Mouse (Mus musculus): ENCODE measurements at regions not wholly inside any gene's neighbourhood (a gene's known extent, or its start where the extent isn't known, plus 50 kb on each side); places are given as distances from the start of the nearest gene placed in this dataset.

DNA sequence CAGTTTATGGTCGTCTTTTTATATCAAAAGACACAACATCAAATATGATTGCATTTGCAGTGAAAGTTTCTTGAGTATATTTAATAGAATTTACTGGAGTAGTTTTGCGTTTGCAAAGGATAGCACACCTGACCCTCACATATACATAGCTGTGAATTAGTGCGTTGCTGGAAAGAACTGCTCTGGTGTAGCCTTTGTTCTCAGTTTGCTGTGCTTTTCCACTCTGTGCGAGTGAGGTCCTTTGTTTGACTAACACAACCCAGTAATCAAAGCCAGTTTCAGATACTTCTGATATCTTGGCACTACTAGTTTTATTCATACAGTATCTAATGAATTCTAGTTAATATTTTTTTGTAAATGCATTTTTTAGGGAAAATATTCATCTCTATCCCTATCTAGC, 84.7 kb downstream of the Trim52 start:
- no peak for DNase-seq (ENCODE audit: low spot score in 2 of 2)

- DNase-seq (ENCODE audit: low spot score in 2 of 2) = no peak
Measured at GRCm38 (mm10) chr14:106193583-106193982, 87.6 kb downstream of the Trim52 start.

- DNase-seq (ENCODE audit: low spot score in 2 of 2) = no peak
Measured at GRCm38 (mm10) chr14:106194104-106194503, 88.1 kb downstream of the Trim52 start.

GRCm38 (mm10) chr14:106197826-106198225, 91.8 kb downstream of the Trim52 start:
- DNase-seq (ENCODE audit: low spot score in 2 of 2) = no peak

DNA sequence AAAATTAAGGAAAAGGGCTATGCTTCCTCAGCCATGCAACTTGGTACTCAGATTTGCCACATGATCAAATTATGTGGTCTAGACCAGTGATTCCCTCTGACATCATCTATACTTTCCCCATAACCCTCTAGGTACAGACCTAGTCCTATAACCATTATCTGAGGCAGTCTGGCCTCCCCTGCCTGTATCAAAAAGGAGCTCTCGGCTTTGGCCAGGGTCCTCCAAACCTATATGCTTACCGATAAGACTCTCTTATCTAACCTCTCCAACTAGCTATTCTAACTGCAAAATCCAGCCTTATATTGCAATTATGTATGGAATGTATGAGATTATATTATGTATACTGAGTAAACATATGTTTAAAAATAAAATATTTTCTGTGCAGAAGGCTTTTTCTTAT, 93.1 kb downstream of the Trim52 start:
- DNase-seq (ENCODE audit: low spot score in 2 of 2) = no peak

GRCm38 (mm10) chr14:106199536-106200319, 93.7 kb downstream of the Trim52 start:
- DNase-seq (ENCODE audit: low spot score in 2 of 2) = no peak

DNA sequence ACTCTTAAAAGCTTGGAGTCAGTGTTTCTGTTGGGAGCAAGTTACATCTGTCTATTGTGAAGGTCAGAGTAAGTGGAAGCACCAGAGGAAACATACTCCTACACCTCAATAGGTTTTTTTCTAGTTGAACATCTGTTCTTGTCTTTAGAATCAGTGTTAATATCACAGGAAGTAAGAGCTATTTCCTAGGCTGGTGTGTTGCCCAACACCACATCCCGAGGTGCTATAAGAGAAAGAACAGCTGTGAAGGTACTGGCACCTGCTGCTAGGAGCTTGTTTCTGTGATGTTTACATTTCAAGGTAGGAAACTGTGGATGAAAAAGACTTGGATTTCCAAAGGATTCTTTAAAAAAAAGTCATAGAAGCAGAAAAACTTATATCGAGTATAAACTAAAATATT, 105.1 kb downstream of the Trim52 start:
- DNase-seq (ENCODE audit: low spot score in 2 of 2) = no peak

DNA sequence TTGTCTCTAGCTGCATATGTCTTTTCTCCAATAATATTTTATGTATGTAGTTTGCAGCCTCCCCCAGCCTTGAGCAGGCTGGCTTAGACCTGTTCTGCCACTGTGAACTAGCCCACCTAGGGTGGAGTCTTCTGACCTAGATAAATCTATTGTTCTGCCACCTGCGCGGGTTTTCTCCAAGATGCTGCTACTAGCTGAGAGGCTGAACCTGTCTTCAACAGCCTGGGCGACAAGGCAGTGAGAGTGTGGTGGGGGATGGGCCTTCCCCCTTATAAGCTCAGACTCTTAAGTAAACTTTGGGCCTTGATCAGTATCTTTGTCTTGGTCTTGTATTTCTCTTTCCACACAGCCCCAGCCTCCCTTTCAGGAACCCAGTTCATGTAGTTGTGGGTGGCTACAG, 111.7 kb downstream of the Trim52 start:
- no peak for DNase-seq (ENCODE audit: low spot score in 2 of 2)

GRCm38 (mm10) chr14:106219293-106219797, 113.3 kb downstream of the Trim52 start:
- DNase-seq (ENCODE audit: low spot score in 2 of 2) = no peak

DNA sequence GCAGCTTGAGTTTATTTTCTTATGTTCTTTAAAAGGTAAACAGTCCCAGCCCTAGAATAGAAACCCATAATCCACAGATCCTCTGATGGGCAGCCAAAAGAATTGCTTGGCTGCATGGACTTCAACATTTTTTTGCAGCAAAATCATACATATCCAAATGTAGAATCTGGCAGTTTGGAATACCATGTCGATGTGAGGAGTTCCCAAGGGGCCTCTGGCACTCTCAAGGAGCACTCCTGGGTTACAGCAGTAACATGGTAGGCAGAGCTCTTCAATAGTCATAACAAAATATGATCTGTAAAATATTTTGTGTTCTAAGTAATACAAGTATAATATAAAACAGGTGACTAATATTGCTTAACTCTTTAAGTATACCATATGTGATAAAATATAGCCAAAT, 119.4 kb downstream of the Trim52 start:
- no peak for DNase-seq (ENCODE audit: low spot score in 2 of 2)

DNA sequence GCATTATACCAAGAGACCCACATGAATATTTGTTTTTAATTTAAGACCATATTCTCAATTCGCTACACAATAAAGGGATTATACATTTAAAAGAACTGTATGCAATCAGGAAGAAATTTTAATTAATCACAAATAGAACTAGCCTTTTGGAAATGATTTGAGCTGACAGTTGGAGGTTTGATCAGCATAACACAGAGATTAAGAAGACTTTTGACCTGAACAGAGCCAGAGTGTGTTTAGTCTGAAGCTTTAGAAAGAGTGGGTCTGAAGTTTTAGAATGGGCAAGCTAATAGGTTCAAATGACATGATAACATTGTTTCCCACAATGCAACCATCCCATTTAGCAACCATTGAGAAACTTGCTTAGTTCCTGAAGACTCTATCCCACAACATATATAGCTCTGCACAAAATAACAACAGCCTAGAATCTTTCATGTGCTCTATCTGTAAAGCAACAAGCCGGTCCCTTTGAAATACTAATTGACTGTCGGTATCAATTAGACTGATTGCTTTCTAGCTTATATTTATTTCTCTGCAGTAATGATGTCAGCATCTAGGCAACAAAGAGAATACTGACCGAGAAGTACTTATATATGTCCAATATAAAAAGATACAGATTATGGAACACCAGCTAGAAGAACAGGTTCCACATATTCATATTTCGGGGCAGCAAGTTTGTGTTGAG, 135.9 kb downstream of the Trim52 start:
- no peak for DNase-seq (ENCODE audit: low spot score in 2 of 2)

- no peak for DNase-seq (ENCODE audit: low spot score in 2 of 2)
Measured at GRCm38 (mm10) chr14:106259396-106260108, 153.6 kb downstream of the Trim52 start.

DNA sequence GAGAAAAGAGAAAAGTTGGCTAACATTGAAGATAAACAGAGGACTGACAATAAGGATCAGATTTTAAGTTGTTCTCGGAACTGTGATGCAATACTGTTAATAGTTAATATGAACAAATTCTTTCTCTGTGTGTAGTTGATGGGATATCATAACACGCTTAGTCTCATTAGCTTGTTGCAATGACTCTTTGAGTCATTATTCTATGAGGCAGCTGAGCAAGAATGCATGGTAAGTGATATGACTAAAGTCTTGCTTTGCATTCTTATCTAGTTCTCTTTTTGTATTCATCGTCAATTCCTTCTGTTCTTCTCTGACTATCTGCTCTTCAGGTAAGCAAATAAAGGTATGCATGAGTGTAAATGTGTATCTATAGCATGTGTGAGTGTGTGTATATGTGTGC, 159.3 kb downstream of the Trim52 start:
- no peak for DNase-seq (ENCODE audit: low spot score in 2 of 2)

GRCm38 (mm10) chr14:106267679-106268561, 161.9 kb downstream of the Trim52 start:
- DNase-seq (ENCODE audit: low spot score in 2 of 2) = no peak

GRCm38 (mm10) chr14:106269680-106270079, 163.7 kb downstream of the Trim52 start:
- no peak for DNase-seq (ENCODE audit: low spot score in 2 of 2)

DNA sequence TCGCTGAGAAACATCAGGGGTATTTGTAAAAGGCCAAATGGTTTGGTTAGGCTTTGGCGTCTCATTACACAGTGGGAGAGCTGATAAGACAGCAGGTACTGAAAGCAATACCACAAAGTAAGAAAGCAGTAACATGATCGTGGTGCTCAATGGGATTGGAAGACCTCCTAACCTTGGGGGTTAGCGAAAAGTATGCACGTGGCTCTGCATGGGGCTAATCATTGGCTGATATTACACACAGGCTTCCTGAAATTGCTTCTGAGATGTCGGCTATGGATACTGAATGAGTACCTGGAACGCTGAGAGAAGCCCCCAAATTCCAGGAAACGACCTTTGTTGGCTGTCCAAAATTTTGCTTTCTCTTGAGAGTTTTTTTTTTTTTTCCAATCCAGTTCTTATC, 207.6 kb downstream of the Trim52 start:
- no peak for DNase-seq (ENCODE audit: low spot score in 2 of 2)

GRCm38 (mm10) chr14:106314079-106314551, 208.1 kb downstream of the Trim52 start:
- DNase-seq (ENCODE audit: low spot score in 2 of 2) = no peak

DNA sequence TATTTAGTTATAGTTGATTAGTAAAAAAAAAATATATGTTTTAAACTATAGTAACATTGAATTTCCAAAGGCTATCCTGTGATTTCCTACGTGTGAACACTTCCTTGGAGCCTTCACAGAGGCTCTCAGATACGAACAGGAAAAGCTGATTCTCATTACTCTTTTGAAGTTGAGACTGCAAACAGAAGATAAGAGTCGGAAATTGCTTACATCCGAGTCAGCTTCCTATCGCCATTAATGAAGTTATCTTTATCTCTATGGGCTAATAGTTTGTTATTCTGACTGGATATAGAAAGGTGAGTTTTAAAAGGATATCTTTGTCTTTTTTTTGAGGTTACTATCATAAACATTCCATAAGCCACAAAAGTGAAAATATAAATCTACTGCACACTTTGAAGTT, 212.8 kb downstream of the Trim52 start:
- no peak for DNase-seq (ENCODE audit: low spot score in 2 of 2)

- DNase-seq (ENCODE audit: low spot score in 2 of 2) = no peak
Measured at GRCm38 (mm10) chr14:106327653-106328283, 221.8 kb downstream of the Trim52 start.

DNA sequence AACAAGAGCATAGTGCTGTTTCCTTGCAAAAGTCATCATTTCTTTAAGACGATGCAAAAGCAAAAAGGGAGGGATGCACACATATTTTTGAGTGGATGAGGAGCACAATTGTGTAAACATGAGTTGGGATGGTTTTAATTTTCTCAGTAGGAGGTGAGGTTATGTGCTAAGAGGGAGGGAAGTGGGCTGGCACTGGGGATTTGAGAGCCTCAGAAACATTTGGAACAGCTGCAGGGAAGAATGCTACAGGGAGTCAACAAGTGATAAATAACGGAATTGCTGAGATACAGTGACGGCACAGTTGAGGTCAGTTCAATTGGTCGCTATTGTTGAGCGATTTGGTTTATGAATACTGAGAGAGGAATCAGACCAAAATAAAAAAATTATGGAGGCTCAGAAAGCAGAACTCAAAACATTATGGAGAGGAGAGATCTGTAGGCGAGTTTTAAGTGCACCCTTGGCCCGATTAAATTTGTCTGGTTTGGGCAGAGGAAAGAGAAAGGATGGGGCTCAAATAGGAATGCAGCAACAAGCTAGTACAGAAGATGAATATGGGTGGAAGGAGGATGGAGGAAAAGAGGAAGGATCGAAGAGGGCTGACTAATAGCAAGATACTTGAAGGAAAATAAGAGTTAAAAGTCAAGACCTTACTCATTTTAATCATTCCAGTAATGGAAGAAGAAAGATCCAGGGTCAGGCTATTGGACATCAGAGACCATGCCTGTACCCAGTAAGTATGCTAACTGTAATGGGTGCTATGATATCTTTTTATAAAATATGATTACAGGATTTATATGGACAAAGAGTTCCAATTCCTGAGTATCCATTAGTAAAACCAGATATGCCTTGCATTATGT, 259.0 kb downstream of the Trim52 start:
- no peak for DNase-seq (ENCODE audit: low spot score in 2 of 2)

Data from spleen, postnatal 36 days (tissue).